Mouse (Mus musculus) liver, postnatal 0 days (tissue): ENCODE results near the gene Gm10273.

Source experiments
- CTCF ChIP-seq: sonication (generic); IDR thresholded peaks from 2 replicates; pipeline ENCODE4 v1.5.1; 2016; ENCODE audit warnings: antibody characterized with exemption, low read depth
- EP300 ChIP-seq: IDR thresholded peaks from 2 replicates; pipeline ENCODE4 v1.6.1; 2016; ENCODE audit warnings: antibody characterized with exemption, low read depth, mild to moderate bottlenecking

DNA sequence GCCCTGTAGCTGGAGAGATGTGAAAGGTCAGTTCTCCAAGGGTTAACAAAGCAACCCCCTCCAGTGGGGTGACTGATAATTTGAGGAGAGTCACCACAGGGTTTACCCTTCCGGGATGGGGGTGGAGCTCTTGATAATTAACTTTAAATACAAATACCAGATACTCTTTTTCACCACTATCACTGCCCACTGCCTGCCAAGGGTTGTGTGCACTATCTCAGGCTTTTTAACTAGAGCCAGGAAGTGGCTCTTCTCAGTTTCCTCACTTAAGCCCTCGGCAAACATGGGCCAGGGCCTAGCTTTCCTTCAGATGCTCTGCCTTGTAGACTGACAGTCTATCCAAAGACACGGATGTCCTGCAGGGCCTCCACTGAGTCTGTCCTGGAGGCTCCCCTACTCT is 15.5 kb upstream of the Gm10273 start:
- no peak for TF ChIP-seq CTCF
- TF ChIP-seq EP300 = no peak
